Comparison of ENCODE assay signal across 9 mouse cellular contexts in genomic region chr12:112660576-112661326, GRCm38 (mm10). TPM values are rescaled to one million over a fixed set of nuclear protein-coding genes. Genes with fewer than 3 reads are reported as not detected.
DNase-seq lines count a peak whose midpoint lies in the region; ATAC-seq lines count a peak whose summit lies in the region.
"Had no signal": no experiment of that assay in that cellular context is flagged by ENCODE, and none has a peak within 500 bp of the region (broad histone marks: within the 10 kb centered on the region; RNA-seq: fewer than 3 reads in every experiment).

No protein-coding gene starts in this region.

- 51% methylated on average over 5 of the region's 5 CpGs for WGBS in embryonic facial prominence, embryonic 11.5 days
- 25% methylated on average over 5 of the region's 5 CpGs for WGBS in hindbrain, embryonic 13.5 days
- WGBS in midbrain, embryonic 12.5 days, result 31% methylated on average over 5 of the region's 5 CpGs

- H3K27me3 ChIP-seq in embryonic facial prominence, embryonic 11.5 days (ENCODE audit: control insufficient read depth, insufficient read depth, low read length), result no peaks in the 10 kb centered on the region
- no peaks in the 10 kb centered on the region for H3K27me3 ChIP-seq in hindbrain, embryonic 13.5 days
- H3K27me3 ChIP-seq in midbrain, embryonic 12.5 days, result no peaks in the 10 kb centered on the region

- ATAC-seq in embryonic facial prominence, embryonic 11.5 days (replicated peaks; ENCODE audit: insufficient number of reproducible peaks, low FRiP score, low TSS enrichment, low read depth), result peak; percentile 15; the same call in 1 of the 2 replicates
- peak; percentile 37 for ATAC-seq in hindbrain, embryonic 13.5 days (ENCODE audit: low FRiP score)
- ATAC-seq in midbrain, embryonic 12.5 days (ENCODE audit: low FRiP score, low read depth), result peak; percentile 51

- H3K4me3 ChIP-seq in embryonic facial prominence, embryonic 11.5 days (ENCODE audit: low read depth, low read length), result no peak overlapping the region
- no peak overlapping the region for H3K4me3 ChIP-seq in hindbrain, embryonic 13.5 days
- H3K4me3 ChIP-seq in midbrain, embryonic 12.5 days, result no peak overlapping the region

- 0 out of 2 replicates have a peak overlapping the region, but pooled peaks have one; percentile 9 for H3K27ac ChIP-seq in embryonic facial prominence, embryonic 11.5 days (replicated peaks; ENCODE audit: low read depth, low read length)
- peak overlapping the region; percentile 95 for H3K27ac ChIP-seq in hindbrain, embryonic 13.5 days
- H3K27ac ChIP-seq in midbrain, embryonic 12.5 days (replicated peaks), result peak overlapping the region; percentile 96

- peaks cover 2% of the 10 kb centered on the region; the same call in 1 of the 2 replicates for H3K4me1 ChIP-seq in embryonic facial prominence, embryonic 11.5 days (ENCODE audit: control insufficient read depth, insufficient read depth, low read length)
- peaks cover 72% of the 10 kb centered on the region for H3K4me1 ChIP-seq in hindbrain, embryonic 13.5 days (replicated peaks)
- H3K4me1 ChIP-seq in midbrain, embryonic 12.5 days, result peaks cover 59% of the 10 kb centered on the region

- H3K4me2 ChIP-seq in embryonic facial prominence, embryonic 11.5 days (ENCODE audit: low read depth, low read length), result no peak overlapping the region; the same call in 1 of the 2 replicates
- peak overlapping the region; percentile 27 for H3K4me2 ChIP-seq in hindbrain, embryonic 13.5 days
- H3K4me2 ChIP-seq in midbrain, embryonic 12.5 days (replicated peaks), result peak overlapping the region; percentile 40

- peak; percentile 83 for DNase-seq in kidney, postnatal 10 days
- no peak for DNase-seq in kidney, postnatal 25 days
- peak; percentile 65 for DNase-seq in embryonic facial prominence, embryonic 11.5 days (ENCODE audit: low spot score)
- no peak for DNase-seq in thymus, postnatal 0 days (ENCODE audit: low spot score)
- DNase-seq in layer of hippocampus, postnatal 10 days (ENCODE audit: low spot score in 2 of 2), result no peak
- no peak for DNase-seq in layer of hippocampus, adult 9-10 months (ENCODE audit: low spot score)

- peaks cover 32% of the 10 kb centered on the region for H3K36me3 ChIP-seq in embryonic facial prominence, embryonic 11.5 days (replicated peaks; ENCODE audit: control insufficient read depth, insufficient read depth, low read depth, low read length)
- H3K36me3 ChIP-seq in hindbrain, embryonic 13.5 days, result peaks cover 69% of the 10 kb centered on the region
- H3K36me3 ChIP-seq in midbrain, embryonic 12.5 days, result peaks cover 86% of the 10 kb centered on the region

- no peaks in the 10 kb centered on the region for H3K9me3 ChIP-seq in embryonic facial prominence, embryonic 11.5 days (replicated peaks; ENCODE audit: control insufficient read depth, low read length)
- H3K9me3 ChIP-seq in hindbrain, embryonic 13.5 days, result no peaks in the 10 kb centered on the region
- H3K9me3 ChIP-seq in midbrain, embryonic 12.5 days, result no peaks in the 10 kb centered on the region
- H3K9me3 ChIP-seq: G1E had no signal

- no peak overlapping the region for H3K9ac ChIP-seq in embryonic facial prominence, embryonic 11.5 days (replicated peaks; ENCODE audit: low read length)
- peak overlapping the region; percentile 59 for H3K9ac ChIP-seq in hindbrain, embryonic 13.5 days
- H3K9ac ChIP-seq in midbrain, embryonic 12.5 days (replicated peaks), result peak overlapping the region; percentile 46; the same call in 1 of the 2 replicates

RNA-seq across cellular contexts. Expression of gene Akt1, which starts 13.9 kb away (rescaled TPM):
- polyA plus RNA-seq in embryonic facial prominence, embryonic 11.5 days (2014; fragmentation: Nextera tagmentation; extraction: Ambion mirVana), result 68.3 and 99.2 TPM in 2 replicates
- polyA plus RNA-seq in hindbrain, embryonic 13.5 days (2015; fragmentation: Nextera tagmentation; extraction: Ambion mirVana), result 60.8 and 64.5 TPM in 2 replicates
- polyA plus RNA-seq in midbrain, embryonic 12.5 days (2016; fragmentation: Nextera tagmentation; extraction: Ambion mirVana), result 74.7 and 80.0 TPM in 2 replicates
- 60.8 and 80.4 TPM in 2 replicates for polyA plus RNA-seq in thymus, postnatal 0 days (2015; fragmentation: Nextera tagmentation; extraction: Ambion mirVana)
- 100 to 1,000 TPM; 182 to 185 TPM for total RNA-seq in layer of hippocampus, postnatal 10 days (2021)

RNA-seq across cellular contexts. Expression of gene Siva1, which starts 16.3 kb away (rescaled TPM):
- 222 and 241 TPM in 2 replicates for polyA plus RNA-seq in embryonic facial prominence, embryonic 11.5 days (2014; fragmentation: Nextera tagmentation; extraction: Ambion mirVana)
- 62.6 and 63.8 TPM in 2 replicates for polyA plus RNA-seq in hindbrain, embryonic 13.5 days (2015; fragmentation: Nextera tagmentation; extraction: Ambion mirVana)
- 133 and 150 TPM in 2 replicates for polyA plus RNA-seq in midbrain, embryonic 12.5 days (2016; fragmentation: Nextera tagmentation; extraction: Ambion mirVana)
- polyA plus RNA-seq in thymus, postnatal 0 days (2015; fragmentation: Nextera tagmentation; extraction: Ambion mirVana), result 174 and 203 TPM in 2 replicates
- 10 to 100 TPM; 17.0 to 19.5 TPM for total RNA-seq in layer of hippocampus, postnatal 10 days (2021)

RNA-seq across cellular contexts. Expression of gene Zbtb42, which starts 17.9 kb away (rescaled TPM):
- 2.3 and 2.6 TPM in 2 replicates for polyA plus RNA-seq in embryonic facial prominence, embryonic 11.5 days (2014; fragmentation: Nextera tagmentation; extraction: Ambion mirVana)
- 3.6 and 4.6 TPM in 2 replicates for polyA plus RNA-seq in hindbrain, embryonic 13.5 days (2015; fragmentation: Nextera tagmentation; extraction: Ambion mirVana)
- 5.2 and 7.3 TPM in 2 replicates for polyA plus RNA-seq in midbrain, embryonic 12.5 days (2016; fragmentation: Nextera tagmentation; extraction: Ambion mirVana)
- 2.6 and 2.8 TPM in 2 replicates for polyA plus RNA-seq in thymus, postnatal 0 days (2015; fragmentation: Nextera tagmentation; extraction: Ambion mirVana)
- total RNA-seq in layer of hippocampus, postnatal 10 days (2021), result under 1 TPM; 0.33 to 0.80 TPM

RNA-seq across cellular contexts. Expression of gene Adssl1, which starts 40.9 kb away (rescaled TPM):
- polyA plus RNA-seq in embryonic facial prominence, embryonic 11.5 days (2014; fragmentation: Nextera tagmentation; extraction: Ambion mirVana), result 4.0 and 4.2 TPM in 2 replicates
- polyA plus RNA-seq in hindbrain, embryonic 13.5 days (2015; fragmentation: Nextera tagmentation; extraction: Ambion mirVana), result 3.1 and 3.2 TPM in 2 replicates
- polyA plus RNA-seq in midbrain, embryonic 12.5 days (2016; fragmentation: Nextera tagmentation; extraction: Ambion mirVana), result 1.5 and 1.9 TPM in 2 replicates
- polyA plus RNA-seq in thymus, postnatal 0 days (2015; fragmentation: Nextera tagmentation; extraction: Ambion mirVana), result 10.1 and 10.6 TPM in 2 replicates
- 1 to 10 TPM; 2.1 to 2.4 TPM for total RNA-seq in layer of hippocampus, postnatal 10 days (2021)
- total RNA-seq: G1E had no signal

RNA-seq across cellular contexts. Expression of gene Cep170b, which starts 59.5 kb away (rescaled TPM):
- polyA plus RNA-seq in embryonic facial prominence, embryonic 11.5 days (2014; fragmentation: Nextera tagmentation; extraction: Ambion mirVana), result 5.3 and 8.0 TPM in 2 replicates
- polyA plus RNA-seq in hindbrain, embryonic 13.5 days (2015; fragmentation: Nextera tagmentation; extraction: Ambion mirVana), result 24.2 and 24.9 TPM in 2 replicates
- 15.0 and 16.8 TPM in 2 replicates for polyA plus RNA-seq in midbrain, embryonic 12.5 days (2016; fragmentation: Nextera tagmentation; extraction: Ambion mirVana)
- polyA plus RNA-seq in thymus, postnatal 0 days (2015; fragmentation: Nextera tagmentation; extraction: Ambion mirVana), result 4.3 and 4.9 TPM in 2 replicates
- 100 to 1,000 TPM; 180 to 199 TPM for total RNA-seq in layer of hippocampus, postnatal 10 days (2021)
- polyA plus RNA-seq: G1E had no signal

Comparison
In these comparisons a context has a peak if more than half of its experiments do, and no peak if none do; other contexts are left out.
1. DNase-seq: peak in kidney, postnatal 10 days (single experiment) and embryonic facial prominence, embryonic 11.5 days (single experiment); none in kidney, postnatal 25 days (0 of 2), thymus, postnatal 0 days (single experiment), layer of hippocampus, postnatal 10 days (0 of 2) and layer of hippocampus, adult 9-10 months (single experiment).
2. H3K27ac ChIP-seq: peak in every context shown above with its lines; median percentile 96 in midbrain, embryonic 12.5 days; 95 in hindbrain, embryonic 13.5 days; 9 in embryonic facial prominence, embryonic 11.5 days.
3. Peak in every context shown above with its lines, with median percentiles within 50 percentile points of each other: ATAC-seq.